Mouse (Mus musculus) small intestine, adult 2 months (tissue): ENCODE measurements at regions not wholly inside any gene's neighbourhood (a gene's known extent, or its start where the extent isn't known, plus 50 kb on each side); places are given as distances from the start of the nearest gene placed in this dataset.

Source experiments
- CTCF ChIP-seq: fragments of 200-500 bp; IDR thresholded peaks from 2 replicates; pipeline ENCODE4 v1.5.1; 2012; ENCODE audit warnings: low read depth, mild to moderate bottlenecking, control low read depth, inconsistent platforms, low read length, moderate library complexity, mixed read lengths; ENCODE audit not compliant: insufficient replicate concordance, insufficient read length; ENCODE audit errors: extremely low read depth
- POLR2A ChIP-seq: fragments of 200-500 bp; IDR thresholded peaks from 2 replicates; pipeline ENCODE4 v1.6.1; 2012; ENCODE audit warnings: low read depth, mild to moderate bottlenecking, control low read depth, inconsistent platforms, low read length, moderate library complexity

- TF ChIP-seq CTCF (no peak), POLR2A (no peak)
Observed at GRCm38 (mm10) chr11:22421762-22422161, 79.7 kb upstream of the Ehbp1 start.
